Mouse (Mus musculus): ENCODE data around the gene Gbp4. TPM values are rescaled to one million over a fixed set of nuclear protein-coding genes. Genes with fewer than 3 reads are reported as not detected.
"Not testable (repeated sequence)": the region's sequence is repeated elsewhere in the genome, so short reads cannot be mapped to it uniquely, and the experiment has no call there.

Gene Gbp4
- polyA plus RNA-seq (2015; fragmentation: Nextera tagmentation; extraction: Ambion mirVana), result 2.0 and 3.4 TPM in 2 replicates

DNA sequence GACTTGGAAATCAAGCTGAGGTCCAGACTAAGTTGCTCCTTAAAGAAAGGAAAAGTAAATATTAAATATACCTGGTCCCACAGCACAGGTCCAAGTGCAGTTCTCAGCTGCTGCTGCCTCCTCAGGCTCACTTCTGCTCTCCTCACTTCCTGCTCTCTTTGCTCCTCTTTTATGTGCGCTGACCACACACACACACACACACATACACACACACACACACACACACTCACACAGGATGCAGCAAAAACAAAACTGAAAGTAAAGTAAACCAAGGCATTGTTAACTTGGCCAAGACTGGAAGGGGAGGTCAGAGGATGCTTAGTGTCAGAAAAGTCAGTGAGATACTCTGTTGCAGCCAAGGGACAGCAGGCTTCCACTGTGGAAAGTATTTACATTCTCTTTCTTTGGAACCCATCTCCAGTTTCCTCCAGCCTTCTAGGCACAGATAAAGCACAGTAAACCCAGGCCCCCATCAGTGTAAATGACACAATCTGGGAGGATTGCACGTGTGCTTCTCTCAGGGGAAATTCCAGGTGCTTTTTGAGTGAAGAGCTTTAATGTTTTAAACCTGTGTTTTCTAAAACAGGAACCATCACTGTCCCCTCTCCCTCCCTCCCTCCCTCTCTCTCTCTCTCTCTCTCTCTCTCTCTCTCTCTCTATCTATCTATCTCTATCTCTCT is at the start of gene Gbp4, which contains the start of the genes Gbp9 and Gbp8:
TSS of gene Gbp4 (minus strand) at position 178 of the 680 bp plus-strand sequence.
TSS of gene Gbp9 (minus strand) at position 131 of the 680 bp plus-strand sequence.
TSS of gene Gbp8 (minus strand) at position 132 of the 680 bp plus-strand sequence.
- H3K4me3 ChIP-seq (ENCODE audit: low read length); H3K27me3 ChIP-seq (ENCODE audit: control insufficient read depth, insufficient read depth, low read depth, low read length); H3K9ac ChIP-seq (ENCODE audit: low read length); H3K36me3 ChIP-seq (ENCODE audit: control insufficient read depth, insufficient read depth, low read length); H3K4me2 ChIP-seq (ENCODE audit: low read depth, low read length); H3K27ac ChIP-seq (ENCODE audit: low read length); H3K9me3 ChIP-seq (ENCODE audit: control insufficient read depth, low read length); H3K4me1 ChIP-seq (replicated peaks; ENCODE audit: control insufficient read depth, insufficient read depth, low read length): not testable (repeated sequence)
- ATAC-seq (ENCODE audit: low read depth), result peak; percentile 54
- WGBS, result 11% methylated on average over 2 of the region's 2 CpGs

DNA sequence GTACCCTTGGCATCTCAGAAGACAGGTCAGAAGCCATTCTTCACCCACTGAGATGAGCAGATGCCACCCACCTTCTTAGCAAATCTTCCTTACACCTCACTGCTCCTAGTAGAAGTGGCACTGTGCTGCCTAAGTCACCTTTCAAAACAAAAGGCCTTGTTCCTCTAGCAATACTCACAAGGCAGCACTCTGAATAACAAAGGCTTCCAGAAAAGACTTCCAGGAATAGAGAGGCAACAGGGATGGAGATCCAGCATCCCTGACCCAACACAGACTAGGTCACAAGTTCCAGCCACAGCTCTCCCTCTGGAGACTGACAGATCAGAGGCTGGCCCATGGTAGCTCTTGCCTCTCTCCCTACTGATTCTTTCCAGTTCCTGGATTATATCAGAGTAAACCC is 42.1 kb upstream of the Gbp4 start:
- ATAC-seq (ENCODE audit: low read depth), result no peak
- Histone ChIP-seq H3K4me1 (replicated peaks; ENCODE audit: control insufficient read depth, insufficient read depth, low read length) (no peaks in the 10 kb centered on the region), H3K9ac (ENCODE audit: low read length) (no peak overlapping the region), H3K27ac (ENCODE audit: low read length) (no peak overlapping the region), H3K36me3 (ENCODE audit: control insufficient read depth, insufficient read depth, low read length) (no peaks in the 10 kb centered on the region), H3K27me3 (ENCODE audit: control insufficient read depth, insufficient read depth, low read depth, low read length) (no peaks in the 10 kb centered on the region), H3K4me2 (ENCODE audit: low read depth, low read length) (no peak overlapping the region), H3K9me3 (ENCODE audit: control insufficient read depth, low read length) (no peaks in the 10 kb centered on the region), H3K4me3 (ENCODE audit: low read length) (no peak overlapping the region)

DNA sequence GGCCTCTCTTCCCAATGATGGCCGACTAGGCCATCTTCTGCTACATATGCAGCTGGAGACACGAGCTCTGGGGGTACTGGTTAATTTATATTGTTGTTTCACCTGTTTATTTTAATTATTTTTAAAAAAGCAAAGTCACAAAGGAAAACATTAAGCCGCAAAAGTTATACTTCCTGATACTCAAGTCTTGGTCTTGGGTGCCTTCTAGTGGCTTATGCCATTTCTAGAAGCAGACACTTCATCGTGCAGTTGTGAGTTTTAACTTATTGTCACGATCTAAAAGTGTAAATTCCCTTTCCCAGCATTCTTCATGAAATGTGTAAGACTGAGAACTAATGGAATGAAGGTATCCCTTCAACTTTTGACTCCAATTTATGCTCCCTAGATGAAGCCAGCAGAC is 17.2 kb upstream of the Gbp4 start:
- H3K4me3 ChIP-seq (ENCODE audit: low read length), result no peak overlapping the region
- 80% methylated on average over 5 of the region's 5 CpGs for WGBS
- no peaks in the 10 kb centered on the region for H3K36me3 ChIP-seq (ENCODE audit: control insufficient read depth, insufficient read depth, low read length)
- H3K27ac ChIP-seq (ENCODE audit: low read length), result no peak overlapping the region
- no peak overlapping the region for H3K9ac ChIP-seq (ENCODE audit: low read length)
- H3K9me3 ChIP-seq (ENCODE audit: control insufficient read depth, low read length), result no peaks in the 10 kb centered on the region
- no peaks in the 10 kb centered on the region for H3K27me3 ChIP-seq (ENCODE audit: control insufficient read depth, insufficient read depth, low read depth, low read length)
- no peak overlapping the region for H3K4me2 ChIP-seq (ENCODE audit: low read depth, low read length)
- ATAC-seq (ENCODE audit: low read depth), result no peak
- no peaks in the 10 kb centered on the region for H3K4me1 ChIP-seq (replicated peaks; ENCODE audit: control insufficient read depth, insufficient read depth, low read length)

DNA sequence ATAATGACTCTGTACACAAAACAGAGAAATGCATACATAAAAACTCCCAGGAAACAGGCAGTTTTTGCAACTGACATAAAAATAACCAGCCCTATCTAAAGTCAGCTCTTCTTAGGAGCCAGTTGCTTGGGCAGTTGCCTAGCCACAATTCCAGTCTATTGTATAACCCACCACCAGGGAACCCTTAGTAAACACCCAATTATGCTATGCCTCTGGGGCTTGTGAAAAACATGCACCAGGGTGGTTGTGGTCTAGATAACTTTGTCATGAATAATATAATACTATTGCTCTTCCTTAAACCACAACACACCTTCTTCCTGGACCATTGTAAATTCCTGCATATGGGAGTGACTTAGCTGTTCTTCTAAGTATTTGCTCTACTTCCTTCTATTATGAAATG is 14.7 kb upstream of the Gbp4 start:
- Histone ChIP-seq H3K27me3 (ENCODE audit: control insufficient read depth, insufficient read depth, low read depth, low read length) (no peaks in the 10 kb centered on the region), H3K4me1 (replicated peaks; ENCODE audit: control insufficient read depth, insufficient read depth, low read length) (no peaks in the 10 kb centered on the region), H3K36me3 (ENCODE audit: control insufficient read depth, insufficient read depth, low read length) (no peaks in the 10 kb centered on the region), H3K4me3 (ENCODE audit: low read length) (no peak overlapping the region), H3K9ac (ENCODE audit: low read length) (no peak overlapping the region), H3K9me3 (ENCODE audit: control insufficient read depth, low read length) (no peaks in the 10 kb centered on the region), H3K27ac (ENCODE audit: low read length) (no peak overlapping the region), H3K4me2 (ENCODE audit: low read depth, low read length) (no peak overlapping the region)
- ATAC-seq (ENCODE audit: low read depth), result no peak

DNA sequence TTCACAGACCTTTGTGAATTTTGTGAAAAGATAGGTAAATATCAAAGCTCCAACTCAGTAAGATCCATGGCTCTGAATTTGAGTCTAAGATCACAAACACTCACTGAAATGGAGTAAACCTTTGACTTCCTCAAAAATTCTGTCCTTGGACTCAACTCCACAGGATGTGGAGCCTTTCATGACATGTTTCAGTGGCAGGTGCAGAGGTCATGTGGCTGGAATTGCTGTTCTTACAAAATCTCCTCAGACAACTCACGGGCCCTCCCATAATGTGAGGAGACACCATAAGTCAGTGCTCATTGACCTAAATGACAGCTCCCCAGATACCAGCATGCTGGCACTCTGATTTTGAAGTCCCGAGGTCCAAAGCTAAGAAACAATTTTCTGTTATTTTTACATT is 8.7 kb upstream of the Gbp4 start:
- H3K27ac ChIP-seq (ENCODE audit: low read length), result not testable (repeated sequence)

DNA sequence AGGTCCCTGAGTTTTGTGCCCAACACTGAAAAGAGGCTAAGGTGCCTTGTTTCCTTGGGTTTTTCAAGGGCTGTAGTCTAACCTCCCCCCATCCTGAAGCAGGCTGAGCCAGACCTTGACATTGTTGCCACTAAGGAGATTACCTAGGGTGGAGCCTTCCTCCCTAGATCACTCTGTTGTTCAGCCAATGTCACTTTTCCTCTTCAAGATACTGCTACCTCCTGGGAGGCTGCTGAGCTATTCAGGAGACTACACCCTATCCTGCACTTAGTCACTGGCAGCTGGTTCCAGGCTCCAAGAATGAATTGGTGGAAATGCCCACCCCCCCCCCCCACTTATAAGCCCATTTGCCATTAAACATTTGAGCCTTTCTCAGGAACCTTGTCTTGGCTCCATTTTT is 7.1 kb upstream of the Gbp4 start:
- Histone ChIP-seq H3K9me3 (ENCODE audit: control insufficient read depth, low read length) (no peaks in the 10 kb centered on the region), H3K27me3 (ENCODE audit: control insufficient read depth, insufficient read depth, low read depth, low read length) (no peaks in the 10 kb centered on the region), H3K9ac (ENCODE audit: low read length) (no peak overlapping the region), H3K36me3 (ENCODE audit: control insufficient read depth, insufficient read depth, low read length) (no peaks in the 10 kb centered on the region), H3K4me3 (ENCODE audit: low read length) (no peak overlapping the region), H3K4me1 (replicated peaks; ENCODE audit: control insufficient read depth, insufficient read depth, low read length) (no peaks in the 10 kb centered on the region), H3K27ac (ENCODE audit: low read length) (peak overlapping the region; percentile 3; the same call in 1 of the 2 replicates), H3K4me2 (ENCODE audit: low read depth, low read length) (no peak overlapping the region)
- peak; percentile 52 for ATAC-seq (ENCODE audit: low read depth)

More for the DNA sequence above, 8.7 kb upstream of the Gbp4 start:
- not testable (repeated sequence) for ATAC-seq (ENCODE audit: low read depth); H3K36me3 ChIP-seq (ENCODE audit: control insufficient read depth, insufficient read depth, low read length); H3K4me1 ChIP-seq (replicated peaks; ENCODE audit: control insufficient read depth, insufficient read depth, low read length); H3K4me2 ChIP-seq (ENCODE audit: low read depth, low read length); H3K9ac ChIP-seq (ENCODE audit: low read length); H3K4me3 ChIP-seq (ENCODE audit: low read length); H3K9me3 ChIP-seq (ENCODE audit: control insufficient read depth, low read length); H3K27me3 ChIP-seq (ENCODE audit: control insufficient read depth, insufficient read depth, low read depth, low read length)
- 47% methylated on average over 2 of the region's 2 CpGs for WGBS

DNA sequence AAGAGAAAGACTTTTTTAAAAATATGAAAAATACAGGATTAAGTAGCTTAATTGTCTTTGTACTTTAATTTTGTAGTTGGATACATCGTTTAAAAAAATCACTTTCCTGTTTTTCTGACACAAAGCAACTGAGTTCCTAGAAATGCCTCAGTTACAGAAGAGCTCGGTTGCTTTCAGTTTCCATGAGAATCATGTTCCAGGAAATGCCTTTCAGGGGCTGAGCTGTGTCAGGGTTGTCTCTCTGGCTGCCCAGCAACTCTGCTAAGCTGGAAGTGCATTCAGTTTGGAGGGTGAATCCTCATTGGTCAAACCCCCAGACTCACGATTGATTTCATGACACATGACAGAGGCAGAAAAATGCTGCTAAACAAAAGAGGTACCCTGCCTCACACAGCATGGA is 6.3 kb upstream of the Gbp4 start:
- peak overlapping the region; percentile 3 for H3K27ac ChIP-seq (ENCODE audit: low read length)
- not testable (repeated sequence) for H3K9me3 ChIP-seq (ENCODE audit: control insufficient read depth, low read length); H3K9ac ChIP-seq (ENCODE audit: low read length); H3K36me3 ChIP-seq (ENCODE audit: control insufficient read depth, insufficient read depth, low read length); H3K4me3 ChIP-seq (ENCODE audit: low read length); H3K4me1 ChIP-seq (replicated peaks; ENCODE audit: control insufficient read depth, insufficient read depth, low read length); H3K27me3 ChIP-seq (ENCODE audit: control insufficient read depth, insufficient read depth, low read depth, low read length); ATAC-seq (ENCODE audit: low read depth); H3K4me2 ChIP-seq (ENCODE audit: low read depth, low read length)
- WGBS, result 43% methylated on average over 3 of the region's 3 CpGs

DNA sequence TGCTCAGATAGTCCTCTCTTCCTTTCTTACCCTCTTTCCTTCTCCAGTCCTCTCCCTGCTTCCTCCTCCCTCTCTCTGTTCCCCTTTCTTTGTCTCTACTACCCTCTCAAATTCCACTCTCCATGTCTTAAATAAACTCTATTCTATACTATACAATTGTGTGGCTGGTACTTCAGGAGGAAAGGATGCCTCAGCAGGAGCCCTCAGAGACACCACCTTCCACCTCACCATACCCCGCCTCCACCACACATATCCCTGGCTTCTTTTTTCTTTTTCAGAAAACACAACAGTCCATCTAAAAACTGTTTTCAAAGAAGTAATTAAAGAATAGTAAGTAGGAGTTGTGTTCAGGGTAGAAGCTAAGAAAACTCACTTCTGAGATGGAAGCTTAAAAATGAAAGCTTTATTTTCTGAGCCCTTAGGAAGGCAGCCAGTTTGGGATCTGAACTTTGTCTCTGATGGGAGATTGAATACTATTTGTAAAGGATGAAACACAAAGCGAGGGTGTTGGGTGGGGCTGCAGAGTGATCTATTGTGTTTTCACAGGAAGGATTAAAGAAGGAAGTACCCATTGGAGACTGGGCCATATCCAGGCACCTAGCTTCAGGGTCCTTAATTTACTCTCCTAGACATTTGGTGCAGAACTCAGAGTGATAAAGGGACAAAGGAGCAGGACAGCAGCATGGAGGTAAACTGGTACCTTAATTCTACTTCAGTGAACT is 864 bp upstream of the Gbp4 start:
- H3K36me3 ChIP-seq (ENCODE audit: control insufficient read depth, insufficient read depth, low read length); H3K27me3 ChIP-seq (ENCODE audit: control insufficient read depth, insufficient read depth, low read depth, low read length); H3K9ac ChIP-seq (ENCODE audit: low read length); H3K4me3 ChIP-seq (ENCODE audit: low read length); ATAC-seq (ENCODE audit: low read depth); H3K4me1 ChIP-seq (replicated peaks; ENCODE audit: control insufficient read depth, insufficient read depth, low read length); H3K27ac ChIP-seq (ENCODE audit: low read length); H3K4me2 ChIP-seq (ENCODE audit: low read depth, low read length); H3K9me3 ChIP-seq (ENCODE audit: control insufficient read depth, low read length): not testable (repeated sequence)
- WGBS, result 61% methylated on average over 2 of the region's 2 CpGs

DNA sequence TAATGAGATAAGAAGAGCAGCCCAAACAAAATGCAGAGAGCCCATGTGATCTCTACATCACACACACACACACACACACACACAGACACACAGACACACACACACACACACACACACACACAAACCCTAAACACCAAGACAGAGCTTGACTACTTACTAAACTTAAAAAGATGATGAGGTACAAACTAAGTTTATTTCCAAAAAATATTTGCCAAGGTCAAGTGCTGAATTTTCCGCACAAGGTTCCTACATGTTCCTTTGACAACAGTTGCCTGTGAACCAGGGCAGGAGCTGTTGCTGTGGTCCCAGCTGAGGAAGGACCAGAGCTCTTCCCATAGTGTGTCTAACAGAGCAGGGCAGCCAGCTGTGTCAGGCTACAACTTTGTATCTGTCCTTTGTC is 480 bp downstream of the Gbp4 start:
- H3K4me1 ChIP-seq (replicated peaks; ENCODE audit: control insufficient read depth, insufficient read depth, low read length), result no peaks in the 10 kb centered on the region
- WGBS, result 64% methylated on average over 1 of the region's 1 CpGs
- H3K27ac ChIP-seq (ENCODE audit: low read length), result no peak overlapping the region
- ATAC-seq (ENCODE audit: low read depth), result no peak
- no peak overlapping the region for H3K4me2 ChIP-seq (ENCODE audit: low read depth, low read length)
- no peak overlapping the region for H3K9ac ChIP-seq (ENCODE audit: low read length)
- H3K36me3 ChIP-seq (ENCODE audit: control insufficient read depth, insufficient read depth, low read length), result no peaks in the 10 kb centered on the region
- no peak overlapping the region for H3K4me3 ChIP-seq (ENCODE audit: low read length)
- H3K9me3 ChIP-seq (ENCODE audit: control insufficient read depth, low read length), result no peaks in the 10 kb centered on the region
- H3K27me3 ChIP-seq (ENCODE audit: control insufficient read depth, insufficient read depth, low read depth, low read length), result no peaks in the 10 kb centered on the region

Measured in lung, embryonic 16.5 days (tissue).